ENCODE assay signal across 6 mouse cellular contexts in genomic region chr3:53232411-53232810, GRCm38 (mm10).
DNase-seq lines count a peak whose midpoint lies in the region; TF ChIP-seq lines count a peak whose summit lies in the region.
"Not testable (repeated sequence)": the region's sequence is repeated elsewhere in the genome, so short reads cannot be mapped to it uniquely, and the experiment has no call there.

No protein-coding gene starts in this region.

- H3K4me3 ChIP-seq in heart, adult 2 months = not testable (repeated sequence)

- not testable (repeated sequence) for H3K9ac ChIP-seq in heart, adult 2 months (ENCODE audit: low read depth, low read length)

- intact Hi-C loops in heart, adult 2 months (cut with DNase I); left cerebral cortex, postnatal 4 days (cut with DNase I): not testable (repeated sequence)

- DNase-seq in cerebellum, adult 11-12 months = peak; percentile 47
- peak; percentile 25 for DNase-seq in gastrocnemius, adult 18-20 months (ENCODE audit: low spot score)
- DNase-seq in gastrocnemius, postnatal 25 days = peak; percentile 32
- peak; percentile 32 to 44 for DNase-seq in heart, adult 2 months
- peak; percentile 23 for DNase-seq in layer of hippocampus, adult 11-12 months (ENCODE audit: low spot score)
- DNase-seq in left cerebral cortex, postnatal 4 days = peak; percentile 15

- not testable (repeated sequence) for TF ChIP-seq CTCF in heart, adult 2 months (IDR thresholded peaks at IDR 0.05)

- not testable (repeated sequence) for H3K27ac ChIP-seq in heart, adult 2 months

- not testable (repeated sequence) for TF ChIP-seq POLR2A in heart, adult 2 months (IDR thresholded peaks at IDR 0.05; ENCODE audit: insufficient read depth, low read depth, low read length)

- not testable (repeated sequence) for H3K36me3 ChIP-seq in heart, adult 2 months (ENCODE audit: control insufficient read depth, insufficient read depth, low read length)

- not testable (repeated sequence) for H3K79me2 ChIP-seq in heart, adult 2 months (replicated peaks; ENCODE audit: control insufficient read depth, insufficient read depth, low read length)

- not testable (repeated sequence) for H3K27me3 ChIP-seq in heart, adult 2 months (ENCODE audit: control insufficient read depth, insufficient read depth, low read length)

- WGBS in heart, adult 2 months = 84% methylated on average over 9 of the region's 9 CpGs

- not testable (repeated sequence) for TF ChIP-seq EP300 in heart, adult 2 months (IDR thresholded peaks at IDR 0.05; ENCODE audit: insufficient read depth, low read depth, low read length)

- H3K4me1 ChIP-seq in heart, adult 2 months (ENCODE audit: control insufficient read depth, insufficient read depth, low read length) = not testable (repeated sequence)
